Mouse (Mus musculus): ENCODE measurements around the gene Plekhh2. TPM values are rescaled to one million over a fixed set of nuclear protein-coding genes. Genes with fewer than 3 reads are reported as not detected.

Plekhh2 gene
- polyA plus RNA-seq, 1 experiment from 2014 or later: 4.2 TPM

- H3K27ac ChIP-seq (ENCODE audit: low read depth, low read length): no peak overlapping the region
- DNase-seq (ENCODE audit: low spot score) (peak; percentile 10), ATAC-seq (ENCODE audit: insufficient read depth, low FRiP score, low TSS enrichment) (no peak)
- H3K4me3 ChIP-seq (ENCODE audit: low read depth, low read length): no peak overlapping the region
- no peak overlapping the region for H3K4me2 ChIP-seq (ENCODE audit: low read depth)
- H3K27me3 ChIP-seq (ENCODE audit: control insufficient read depth, insufficient read depth, low read length): no peaks in the 10 kb centered on the region
- H3K36me3 ChIP-seq (ENCODE audit: control insufficient read depth, insufficient read depth, low read length): no peaks in the 10 kb centered on the region
- no peak overlapping the region for H3K9ac ChIP-seq (ENCODE audit: low read length)
- WGBS: 29% methylated on average over 10 of the region's 10 CpGs
- H3K4me1 ChIP-seq (ENCODE audit: control insufficient read depth, insufficient read depth, low read length): peaks cover 9% of the 10 kb centered on the region; the same call in 1 of the 2 replicates
- H3K9me3 ChIP-seq (ENCODE audit: control insufficient read depth, low read length): no peaks in the 10 kb centered on the region
Observed at GRCm38 (mm10) chr17:84665053-84665452, 153.4 kb downstream of the Plekhh2 start.

GRCm38 (mm10) chr17:84665691-84666090 lies 154.0 kb downstream of the Plekhh2 start:
- H3K4me2 ChIP-seq (ENCODE audit: low read depth): no peak overlapping the region
- DNase-seq (ENCODE audit: low spot score) (peak; percentile 19), ATAC-seq (ENCODE audit: insufficient read depth, low FRiP score, low TSS enrichment) (no peak)
- no peak overlapping the region for H3K9ac ChIP-seq (ENCODE audit: low read length)
- WGBS: 25% methylated on average over 9 of the region's 9 CpGs
- H3K36me3 ChIP-seq (ENCODE audit: control insufficient read depth, insufficient read depth, low read length): no peaks in the 10 kb centered on the region
- no peak overlapping the region for H3K4me3 ChIP-seq (ENCODE audit: low read depth, low read length)
- H3K4me1 ChIP-seq (ENCODE audit: control insufficient read depth, insufficient read depth, low read length): peaks cover 9% of the 10 kb centered on the region; the same call in 1 of the 2 replicates
- no peaks in the 10 kb centered on the region for H3K9me3 ChIP-seq (ENCODE audit: control insufficient read depth, low read length)
- H3K27ac ChIP-seq (ENCODE audit: low read depth, low read length): no peak overlapping the region; the same call in 1 of the 2 replicates
- H3K27me3 ChIP-seq (ENCODE audit: control insufficient read depth, insufficient read depth, low read length): no peaks in the 10 kb centered on the region

GRCm38 (mm10) chr17:84667848-84668247 lies 156.2 kb downstream of the Plekhh2 start:
- Histone ChIP-seq H3K27me3 (ENCODE audit: control insufficient read depth, insufficient read depth, low read length) (no peaks in the 10 kb centered on the region), H3K36me3 (ENCODE audit: control insufficient read depth, insufficient read depth, low read length) (no peaks in the 10 kb centered on the region), H3K9ac (ENCODE audit: low read length) (no peak overlapping the region), H3K27ac (ENCODE audit: low read depth, low read length) (no peak overlapping the region), H3K4me1 (ENCODE audit: control insufficient read depth, insufficient read depth, low read length) (peaks cover 9% of the 10 kb centered on the region; the same call in 1 of the 2 replicates), H3K4me2 (ENCODE audit: low read depth) (no peak overlapping the region), H3K4me3 (ENCODE audit: low read depth, low read length) (no peak overlapping the region), H3K9me3 (ENCODE audit: control insufficient read depth, low read length) (no peaks in the 10 kb centered on the region)
- ATAC-seq (ENCODE audit: insufficient read depth, low FRiP score, low TSS enrichment) (no peak), DNase-seq (ENCODE audit: low spot score) (peak; percentile 5)
- 91% methylated on average over 3 of the region's 3 CpGs for WGBS

Other genes with a start within 250 kb of the Plekhh2 start
- gene Thada, start 45.7 kb upstream of the Plekhh2 start, polyA plus RNA-seq (2014; fragmentation: Nextera tagmentation; extraction: Ambion mirVana): 10.0 and 10.9 TPM in 2 replicates
- gene Dync2li1, start 114.6 kb downstream of the Plekhh2 start, polyA plus RNA-seq (2014; fragmentation: Nextera tagmentation; extraction: Ambion mirVana): 29.6 and 30.4 TPM in 2 replicates
- not detected in 2 replicates for gene Abcg8, start 164.4 kb downstream of the Plekhh2 start, polyA plus RNA-seq (2014; fragmentation: Nextera tagmentation; extraction: Ambion mirVana)
- 0.16 and 0.52 TPM in 2 replicates for gene Abcg5, start 171.1 kb downstream of the Plekhh2 start, polyA plus RNA-seq (2014; fragmentation: Nextera tagmentation; extraction: Ambion mirVana)

Data from neural tube, embryonic 11.5 days (tissue).